Mouse (Mus musculus) ES-Bruce4 (cell line): ENCODE results near the gene Cys1.

Source experiments
- CTCF ChIP-seq: IDR thresholded peaks from one replicate; pipeline ENCODE4 v1.8.1; 2011; ENCODE audit warnings: low read depth, low read length
- EP300 ChIP-seq: IDR thresholded peaks from 2 replicates; pipeline ENCODE4 v1.6.1; 2011; ENCODE audit warnings: low read depth, low read length; ENCODE audit not compliant: insufficient read depth

DNA sequence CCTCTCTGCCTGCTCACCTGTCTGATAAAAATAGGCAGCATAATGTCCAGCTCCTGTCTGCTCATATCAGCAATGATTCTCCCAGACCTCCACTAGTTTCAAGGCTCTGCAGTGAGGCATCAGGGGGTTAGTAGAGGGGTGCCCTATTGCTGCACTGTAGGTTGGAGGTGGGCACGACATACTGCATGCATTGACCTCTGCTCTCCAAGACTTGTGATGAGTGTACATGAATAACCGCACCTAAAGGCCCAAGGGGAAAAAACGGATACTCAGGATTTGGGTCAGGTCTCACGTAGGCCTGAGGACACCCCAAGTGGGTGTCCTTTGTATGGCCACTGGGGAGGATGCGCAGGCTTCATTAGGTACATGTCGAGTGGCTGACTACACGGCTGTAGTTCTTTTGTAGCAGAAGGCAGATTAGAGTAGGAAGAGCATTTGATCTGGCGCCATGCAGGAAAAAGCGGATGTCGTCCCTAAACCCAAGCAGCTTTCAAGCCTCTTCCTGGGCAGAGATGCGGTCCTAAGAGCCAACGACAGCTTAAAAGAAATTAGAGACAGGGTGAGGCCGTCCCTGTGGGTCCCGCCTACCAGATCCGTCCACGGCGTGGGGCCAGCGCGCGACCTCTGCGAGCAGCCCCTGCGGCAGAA is 31.1 kb downstream of the Cys1 start:
- no peak for TF ChIP-seq EP300
- no peak for TF ChIP-seq CTCF
